Mouse (Mus musculus): ENCODE measurements around the gene Tead3.
"Not testable (repeated sequence)": the region's sequence is repeated elsewhere in the genome, so short reads cannot be mapped to it uniquely, and the experiment has no call there.

- not testable (repeated sequence) for TF ChIP-seq CTCF (IDR thresholded peaks at IDR 0.05; ENCODE audit: control insufficient read depth, insufficient read depth, insufficient read length); MAX (IDR thresholded peaks at IDR 0.05); MYOD1 (IDR thresholded peaks at IDR 0.05; ENCODE audit: control insufficient read depth, insufficient read length, low read depth); CEBPB (IDR thresholded peaks at IDR 0.05; ENCODE audit: low read depth)
These were observed 26.2 kb downstream of the Tead3 start for GRCm38 (mm10) chr17:28324416-28324815.

Measured in C2C12 (cell line).